Mouse (Mus musculus) G1E (cell line): ENCODE measurements around the gene Clns1a. TPM values are rescaled to one million over a fixed set of nuclear protein-coding genes. Genes with fewer than 3 reads are reported as not detected.

ENCODE experiments used
- ATAC-seq: 2 replicates; pipeline ENCODE4 v1.8.0; 2016; ENCODE audit warnings: mild to moderate bottlenecking; ENCODE audit not compliant: insufficient number of reproducible peaks, poor library complexity, low FRiP score, severe bottlenecking; ENCODE audit errors: extremely low read depth
- DNase-seq: peaks from one replicate; pipeline ENCODE4 v3.0.0; 2012; ENCODE audit warnings: low spot score
- H3K27me3 ChIP-seq: 2 replicates; pipeline ENCODE4 v1.6.1; 2012; ENCODE audit warnings: mild to moderate bottlenecking, low read length, inconsistent platforms; ENCODE audit not compliant: insufficient read depth
- H3K36me3 ChIP-seq: replicated peaks from 2 replicates; pipeline ENCODE3; 2012; ENCODE audit warnings: mild to moderate bottlenecking, inconsistent platforms
- H3K4me1 ChIP-seq: 2 replicates; pipeline ENCODE4 v1.6.1; 2012; ENCODE audit warnings: low read depth, low read length, inconsistent platforms, mixed read lengths; ENCODE audit not compliant: insufficient read depth
- H3K4me3 ChIP-seq: 2 replicates; pipeline ENCODE4 v1.5.1; 2012; ENCODE audit warnings: low read depth, mild to moderate bottlenecking, inconsistent platforms, low read length, moderate library complexity, mixed read lengths
- H3K9me3 ChIP-seq: replicated peaks from 2 replicates; pipeline ENCODE4 v1.6.1; 2012; ENCODE audit warnings: inconsistent platforms
- CTCF ChIP-seq: IDR thresholded peaks from 2 replicates; pipeline ENCODE4 v1.5.1; 2012; ENCODE audit warnings: low read depth, low read length, inconsistent platforms, mixed read lengths
- GATA1 ChIP-seq: IDR thresholded peaks from 2 replicates; pipeline ENCODE4 v1.6.1; 2012; ENCODE audit warnings: borderline replicate concordance, low read length, inconsistent platforms, mixed read lengths
- GATA2 ChIP-seq: IDR thresholded peaks from 2 replicates; pipeline ENCODE4 v1.6.1; 2012; ENCODE audit warnings: low read depth, low read length, inconsistent platforms, borderline replicate concordance
- POLR2AphosphoS5 ChIP-seq: IDR thresholded peaks from 2 replicates; pipeline ENCODE4 v1.6.1; 2012; ENCODE audit warnings: low read depth, low read length, inconsistent platforms; ENCODE audit not compliant: insufficient replicate concordance
- TAL1 ChIP-seq: conservative IDR thresholded peaks from 2 replicates; pipeline ENCODE4 v1.6.1; 2012; ENCODE audit warnings: low read depth, low read length, inconsistent platforms, mixed read lengths
- polyA plus RNA-seq: library from polyadenylated mRNA; stranded (reverse); fragments of >175 nt; gene quantifications from 2 replicates; pipeline ENCODE4 v1.2.3, GENCODE M21; 2012
- total RNA-seq, 2 experiments: library from RNA; stranded (forward) in 1 of 2; stranded (reverse) in 1 of 2; fragments of 200-1000 nt in 1 of 2; fragments of >200 nt in 1 of 2; fragmentation: Nextera tagmentation in 1 of 2; gene quantifications; 2 replicates each; pipeline ENCODE4 v1.2.3; 2014 to 2017

Gene Clns1a
- total and polyA plus RNA-seq, 3 experiments, result 52.7 to 130 (median 92.0) TPM

- H3K27me3 ChIP-seq, result no peaks in the 10 kb centered on the region
- H3K4me3 ChIP-seq, result no peak overlapping the region
- DNase-seq, result no peak
- no peaks in the 10 kb centered on the region for H3K9me3 ChIP-seq
- peaks cover 28% of the 10 kb centered on the region for H3K36me3 ChIP-seq
- TF ChIP-seq POLR2AphosphoS5 (no peak), TAL1 (no peak), GATA1 (no peak), GATA2 (no peak), CTCF (no peak)
- no peak for ATAC-seq
- peaks cover 32% of the 10 kb centered on the region for H3K4me1 ChIP-seq
These were observed 993 bp upstream of the Clns1a start for GRCm38 (mm10) chr7:97695441-97695840.

- DNase-seq (peak; percentile 3), ATAC-seq (0 out of 2 replicates have a peak, but pooled peaks have one; percentile 16)
- Histone ChIP-seq H3K27me3 (no peaks in the 10 kb centered on the region), H3K4me1 (peaks cover 36% of the 10 kb centered on the region), H3K4me3 (peak overlapping the region; percentile 99), H3K36me3 (peaks cover 28% of the 10 kb centered on the region), H3K9me3 (no peaks in the 10 kb centered on the region)
- no peak for TF ChIP-seq CTCF
- no peak for TF ChIP-seq POLR2AphosphoS5
- TF ChIP-seq GATA2, result no peak
- no peak for TF ChIP-seq GATA1
- TF ChIP-seq TAL1, result no peak
These were observed 315 bp upstream of the Clns1a start for GRCm38 (mm10) chr7:97696133-97696505.

- Histone ChIP-seq H3K27me3 (no peaks in the 10 kb centered on the region), H3K36me3 (peaks cover 50% of the 10 kb centered on the region), H3K4me1 (peaks cover 46% of the 10 kb centered on the region), H3K9me3 (no peaks in the 10 kb centered on the region), H3K4me3 (no peak overlapping the region)
- no peak for ATAC-seq
- DNase-seq, result no peak
- no peak for TF ChIP-seq CTCF
These were observed 3.7 kb downstream of the Clns1a start for GRCm38 (mm10) chr7:97700173-97700572.

- TF ChIP-seq GATA2, result no peak
- no peak for TF ChIP-seq POLR2AphosphoS5
- no peak for TF ChIP-seq CTCF
- TF ChIP-seq TAL1, result no peak
- no peak for TF ChIP-seq GATA1
- Histone ChIP-seq H3K4me1 (peaks cover 41% of the 10 kb centered on the region), H3K9me3 (no peaks in the 10 kb centered on the region), H3K36me3 (peaks cover 56% of the 10 kb centered on the region), H3K4me3 (no peak overlapping the region), H3K27me3 (no peaks in the 10 kb centered on the region)
- ATAC-seq, result no peak
- no peak for DNase-seq
These were observed 4.7 kb downstream of the Clns1a start for GRCm38 (mm10) chr7:97701106-97701505.

- ATAC-seq, result no peak
- H3K27me3 ChIP-seq, result no peaks in the 10 kb centered on the region
- DNase-seq, result no peak
- TF ChIP-seq GATA2, result no peak
- TF ChIP-seq CTCF, result no peak
- no peak for TF ChIP-seq GATA1
- no peaks in the 10 kb centered on the region for H3K9me3 ChIP-seq
- peaks cover 22% of the 10 kb centered on the region for H3K4me1 ChIP-seq
- H3K36me3 ChIP-seq, result peaks cover 76% of the 10 kb centered on the region
- H3K4me3 ChIP-seq, result no peak overlapping the region
These were observed 10.7 kb downstream of the Clns1a start for GRCm38 (mm10) chr7:97707123-97707522.

- DNase-seq, result no peak
- H3K4me3 ChIP-seq, result no peak overlapping the region
- H3K9me3 ChIP-seq, result no peaks in the 10 kb centered on the region
- H3K27me3 ChIP-seq, result no peaks in the 10 kb centered on the region
- H3K36me3 ChIP-seq, result peaks cover 80% of the 10 kb centered on the region
- peaks cover 22% of the 10 kb centered on the region for H3K4me1 ChIP-seq
- no peak for TF ChIP-seq CTCF
- no peak for TF ChIP-seq GATA2
- no peak for TF ChIP-seq POLR2AphosphoS5
- no peak for TF ChIP-seq GATA1
- TF ChIP-seq TAL1, result no peak
- no peak for ATAC-seq
These were observed 11.4 kb downstream of the Clns1a start for GRCm38 (mm10) chr7:97707809-97708208.

- no peak for TF ChIP-seq TAL1
- TF ChIP-seq GATA1, result no peak
- TF ChIP-seq GATA2, result no peak
- Histone ChIP-seq H3K4me3 (no peak overlapping the region), H3K9me3 (no peaks in the 10 kb centered on the region), H3K4me1 (peaks cover 16% of the 10 kb centered on the region), H3K27me3 (no peaks in the 10 kb centered on the region), H3K36me3 (peaks cover 81% of the 10 kb centered on the region)
- no peak for ATAC-seq
- DNase-seq, result no peak
These were observed 12.8 kb downstream of the Clns1a start for GRCm38 (mm10) chr7:97709204-97709603.
